Mouse (Mus musculus) thymus, postnatal 25 days (tissue): ENCODE data around the gene Olfr617.
"Not testable (repeated sequence)": the region's sequence is repeated elsewhere in the genome, so short reads cannot be mapped to it uniquely, and the experiment has no call there.

Source experiments
- DNase-seq: peaks from one replicate; pipeline ENCODE4 v3.0.0; 2022

Olfr617 gene

DNA sequence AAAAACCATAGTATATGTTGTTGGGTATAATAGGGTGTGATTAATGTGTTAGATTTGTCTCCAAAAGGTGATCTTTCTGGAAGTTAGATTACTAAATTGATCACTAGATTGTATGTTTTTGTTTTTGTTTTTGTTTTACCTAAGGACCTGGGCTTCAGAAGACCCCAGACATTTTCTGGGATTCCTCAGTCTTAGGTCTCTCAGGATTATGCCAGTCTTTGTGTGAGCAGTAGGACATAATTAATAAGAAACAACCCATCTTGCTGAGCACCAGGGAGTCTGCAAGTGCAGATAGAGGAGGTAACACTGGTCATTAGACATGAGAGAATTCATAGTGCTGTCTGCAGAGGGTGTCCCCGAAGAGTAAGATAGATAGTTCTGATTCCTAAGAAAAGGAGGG lies at the start of gene Olfr617:
TSS of gene Olfr617 (plus strand) at position 301 of the 400 bp plus-strand sequence.
- DNase-seq: no peak

GRCm38 (mm10) chr7:103542617-103543016 lies 30.2 kb upstream of the Olfr617 start, which contains the start of gene Olfr612:
TSS of gene Olfr612 (minus strand) at chr7:103542717.
- not testable (repeated sequence) for DNase-seq

- no peak for DNase-seq
Observed at GRCm38 (mm10) chr7:103547774-103548173, 25.1 kb upstream of the Olfr617 start, which contains the start of gene Olfr613. TSS of gene Olfr613 (plus strand) at chr7:103548074.

- DNase-seq: no peak
Observed at GRCm38 (mm10) chr7:103555779-103556178, 17.1 kb upstream of the Olfr617 start, which contains the start of gene Olfr615. TSS of gene Olfr615 (plus strand) at chr7:103556079.

- DNase-seq: no peak
Observed at GRCm38 (mm10) chr7:103569043-103569442, 3.8 kb upstream of the Olfr617 start, which contains the start of gene Olfr616. TSS of gene Olfr616 (minus strand) at chr7:103569143.

DNA sequence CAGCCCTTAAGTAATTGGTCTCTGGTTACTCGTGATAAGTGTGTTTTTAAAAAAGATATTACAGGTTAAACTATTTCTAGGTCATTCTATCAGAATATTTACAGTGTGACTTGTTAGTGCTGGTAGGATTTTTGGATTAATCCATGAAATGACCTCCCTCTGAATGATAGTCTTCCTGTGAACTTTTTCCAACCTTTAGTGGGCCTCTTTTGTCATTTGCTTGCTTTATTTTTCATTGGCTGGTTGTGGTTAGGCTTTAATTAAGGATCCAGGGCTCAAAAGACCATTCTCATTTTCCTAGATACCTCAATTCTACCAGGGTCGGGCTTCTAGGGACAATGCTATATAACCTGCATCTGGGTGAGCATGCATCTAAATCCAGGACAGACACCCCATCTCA lies 16.9 kb downstream of the Olfr617 start, which contains the start of gene Olfr618:
TSS of gene Olfr618 (plus strand) at position 301 of the 400 bp plus-strand sequence.
- DNase-seq: no peak

DNA sequence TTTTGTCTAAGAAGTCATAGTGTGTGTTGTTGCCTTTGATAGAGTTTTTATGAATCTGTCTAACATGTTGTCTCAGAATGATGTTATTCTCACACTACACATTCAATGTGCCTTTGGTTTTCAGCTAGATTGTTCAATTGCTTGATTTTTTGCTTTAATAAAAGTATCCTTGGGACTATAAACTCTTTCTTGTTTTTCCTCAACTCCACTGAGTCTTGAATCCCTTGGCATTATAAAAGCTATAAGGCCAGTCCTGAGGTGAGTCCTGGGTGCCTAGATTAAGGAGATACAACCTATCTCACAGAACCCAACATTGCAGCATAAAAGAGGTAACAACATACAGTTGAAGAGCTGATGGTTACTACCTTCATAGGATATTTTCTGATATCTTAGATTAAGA lies 27.4 kb downstream of the Olfr617 start, which contains the start of gene Olfr619:
TSS of gene Olfr619 (plus strand) at position 301 of the 400 bp plus-strand sequence.
- DNase-seq: no peak

DNA sequence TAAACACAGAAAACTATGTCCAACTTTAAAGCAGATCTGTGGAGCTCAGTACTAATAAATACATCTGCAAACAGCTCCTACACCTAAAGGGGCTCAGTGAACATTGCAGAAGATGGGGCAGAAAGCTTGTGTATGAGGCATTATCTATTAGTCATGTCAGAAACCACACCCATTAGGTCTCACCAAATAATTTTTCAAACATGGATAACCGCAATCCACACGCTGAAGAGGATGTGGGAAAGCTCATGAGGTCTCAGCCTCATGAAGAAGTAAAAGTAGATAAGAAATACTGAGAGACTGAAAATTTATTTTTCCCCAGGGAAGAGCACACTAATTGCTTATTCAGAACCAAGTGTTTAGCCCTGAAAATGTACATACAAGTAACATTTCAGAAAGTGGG lies 34.6 kb downstream of the Olfr617 start:
- DNase-seq: no peak

DNA sequence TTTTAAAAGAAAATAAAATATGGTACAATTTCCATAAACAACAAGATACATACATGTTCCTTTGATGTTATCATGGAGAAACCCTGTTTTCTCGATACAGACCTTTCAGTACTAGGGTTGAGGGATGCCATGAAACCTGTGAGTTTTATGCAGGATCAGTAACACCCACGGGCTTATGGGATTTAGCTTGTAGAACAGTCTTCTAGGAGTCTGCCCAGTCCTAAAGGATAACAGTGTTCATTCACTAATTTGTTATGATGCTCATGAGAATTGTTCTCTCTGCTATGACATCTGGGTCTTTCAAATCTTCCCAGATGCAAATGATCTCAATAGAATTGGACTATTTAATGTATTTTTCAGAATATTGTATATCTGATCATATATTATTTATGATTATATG lies 39.6 kb downstream of the Olfr617 start, which contains the start of gene Olfr620:
TSS of gene Olfr620 (minus strand) at position 101 of the 400 bp plus-strand sequence.
- DNase-seq: no peak
